Mouse (Mus musculus): ENCODE measurements at regions not wholly inside any gene's neighbourhood (a gene's known extent, or its start where the extent isn't known, plus 50 kb on each side); places are given as distances from the start of the nearest gene placed in this dataset.
A peak's percentile ranks its signal among the peaks of the same experiment; 100 is the strongest.

DNA sequence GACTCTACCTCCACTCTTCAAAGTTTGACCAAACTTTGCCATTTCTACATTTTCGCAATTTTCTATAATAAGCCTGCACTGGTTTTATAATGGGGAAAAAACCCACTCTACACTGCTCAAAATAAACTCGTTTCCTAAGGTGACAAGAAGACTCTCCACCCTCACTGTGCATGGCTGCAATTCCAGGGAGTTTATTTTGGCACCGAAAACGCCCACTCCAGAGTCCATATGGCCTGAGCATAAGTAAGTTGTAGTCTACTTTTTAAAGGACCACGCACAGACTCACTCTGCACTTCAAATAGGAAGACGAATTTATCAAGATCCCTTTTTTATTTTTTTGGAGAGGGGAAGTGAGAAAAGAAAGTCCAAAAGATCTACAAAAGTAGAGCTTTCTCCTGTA, 219.4 kb downstream of the Pdcd6ip start:
- DNase-seq (ENCODE audit: low read depth, low spot score), result no peak

DNA sequence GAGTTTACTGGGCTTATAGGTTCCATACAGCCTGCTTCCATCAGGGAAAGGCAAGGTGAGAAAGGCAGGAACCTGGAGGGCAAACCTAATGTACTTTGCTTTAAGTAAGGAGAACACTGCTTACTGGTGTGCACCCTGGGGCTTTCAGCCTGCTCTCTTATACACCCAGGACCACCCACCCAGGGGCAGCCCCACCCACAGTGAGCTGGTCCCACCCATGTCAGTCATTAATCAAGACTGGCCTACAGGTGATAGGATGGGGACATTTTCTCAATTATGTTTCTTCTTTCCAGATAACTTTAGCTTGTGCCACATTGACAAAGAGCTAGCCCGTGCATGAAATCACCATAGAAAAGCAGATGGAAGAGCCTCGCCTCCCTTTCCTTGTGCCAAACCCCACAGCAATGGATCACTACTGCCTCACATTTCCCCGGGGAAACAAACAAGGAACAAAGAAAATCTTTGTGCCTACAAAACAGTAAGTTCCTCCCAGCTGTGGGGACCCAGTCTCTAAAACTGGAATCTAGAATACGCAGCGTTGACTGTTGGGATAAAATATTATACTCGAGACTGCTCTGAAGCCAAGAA, 221.5 kb downstream of the Pdcd6ip start:
- DNase-seq (ENCODE audit: low read depth, low spot score), result no peak

DNA sequence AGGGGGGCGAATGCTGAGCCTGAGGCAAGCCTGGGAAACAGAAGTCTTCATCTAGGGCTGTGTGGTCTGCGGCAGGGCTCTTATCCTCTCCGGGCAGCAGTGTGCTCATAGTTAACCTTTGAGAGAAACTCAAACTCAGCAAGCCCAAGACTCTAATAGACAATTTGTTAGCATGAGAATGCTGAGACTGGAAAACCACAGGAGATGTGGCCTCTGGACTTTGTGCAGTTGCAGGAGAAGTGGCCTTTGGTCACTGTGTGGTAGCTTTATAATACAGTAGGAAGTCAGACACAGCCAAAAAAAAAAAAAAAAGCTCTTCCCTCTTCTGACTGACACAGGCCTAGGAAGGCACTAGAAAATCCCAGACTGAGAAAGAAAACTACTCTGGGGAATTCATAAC, 228.2 kb downstream of the Pdcd6ip start:
- DNase-seq (ENCODE audit: low read depth, low spot score), result no peak

DNA sequence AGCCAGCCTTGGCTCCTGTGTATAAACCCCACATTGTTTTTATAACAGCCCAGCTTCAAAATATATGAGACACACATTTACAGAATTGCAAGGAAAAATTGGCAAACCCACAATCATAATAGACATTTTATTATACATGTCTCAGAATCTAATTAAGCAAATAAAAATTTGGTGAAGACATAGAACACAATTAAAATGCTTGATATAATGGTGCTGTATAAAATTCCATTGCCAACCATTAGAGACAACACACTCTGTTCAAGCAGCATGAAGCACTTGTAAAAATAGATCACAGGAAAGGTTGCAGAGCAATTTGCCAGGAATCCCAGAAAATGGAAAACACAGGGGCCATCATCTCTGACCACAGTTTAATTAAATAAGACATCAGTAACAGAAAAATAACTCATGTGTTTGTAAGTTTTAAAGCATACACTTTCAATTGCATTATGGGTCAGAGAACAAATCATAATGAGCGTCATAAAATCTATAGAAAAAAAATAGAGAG, 229.2 kb downstream of the Pdcd6ip start:
- no peak for DNase-seq (ENCODE audit: low read depth, low spot score)

DNA sequence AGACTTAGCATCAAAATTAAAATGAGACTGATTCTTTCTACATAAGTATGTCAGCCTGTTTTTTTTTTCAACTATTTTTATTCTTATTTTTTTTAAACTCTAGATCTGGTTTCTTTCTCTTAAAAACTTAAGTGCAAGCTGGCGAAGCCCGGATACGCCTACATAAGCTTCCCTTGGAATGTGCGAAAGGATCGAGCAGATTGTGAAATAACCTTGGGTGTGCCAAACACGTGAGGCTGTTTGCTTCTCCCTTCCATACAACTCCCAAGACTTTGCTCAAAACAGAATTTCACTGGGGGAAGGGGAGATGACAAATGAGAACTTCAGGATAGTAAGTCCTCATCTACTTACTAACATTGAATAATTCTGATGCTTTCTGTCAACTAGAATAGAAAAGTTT, 236.3 kb downstream of the Pdcd6ip start:
- no peak for DNase-seq (ENCODE audit: low read depth, low spot score)

DNA sequence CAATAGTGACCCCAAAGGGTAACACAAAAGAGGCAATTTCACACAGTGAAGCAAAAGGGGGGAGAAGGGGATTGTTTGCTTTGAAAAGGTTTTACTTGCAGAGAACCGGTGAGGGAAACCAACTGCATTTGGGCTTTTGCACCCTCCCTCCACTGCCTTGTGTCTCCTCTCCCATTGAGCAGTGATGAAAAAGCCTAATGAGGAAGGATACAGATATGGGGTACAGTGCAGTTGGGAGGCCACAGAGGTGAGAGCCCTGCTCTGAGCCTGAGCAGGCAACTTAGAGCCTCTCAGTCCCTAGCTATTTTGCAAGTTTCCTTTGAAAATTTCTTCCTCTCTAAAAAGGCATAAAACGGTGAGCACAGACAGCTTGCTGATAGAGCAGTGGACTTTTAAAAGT, 245.2 kb downstream of the Pdcd6ip start:
- DNase-seq (ENCODE audit: low read depth, low spot score), result no peak

DNA sequence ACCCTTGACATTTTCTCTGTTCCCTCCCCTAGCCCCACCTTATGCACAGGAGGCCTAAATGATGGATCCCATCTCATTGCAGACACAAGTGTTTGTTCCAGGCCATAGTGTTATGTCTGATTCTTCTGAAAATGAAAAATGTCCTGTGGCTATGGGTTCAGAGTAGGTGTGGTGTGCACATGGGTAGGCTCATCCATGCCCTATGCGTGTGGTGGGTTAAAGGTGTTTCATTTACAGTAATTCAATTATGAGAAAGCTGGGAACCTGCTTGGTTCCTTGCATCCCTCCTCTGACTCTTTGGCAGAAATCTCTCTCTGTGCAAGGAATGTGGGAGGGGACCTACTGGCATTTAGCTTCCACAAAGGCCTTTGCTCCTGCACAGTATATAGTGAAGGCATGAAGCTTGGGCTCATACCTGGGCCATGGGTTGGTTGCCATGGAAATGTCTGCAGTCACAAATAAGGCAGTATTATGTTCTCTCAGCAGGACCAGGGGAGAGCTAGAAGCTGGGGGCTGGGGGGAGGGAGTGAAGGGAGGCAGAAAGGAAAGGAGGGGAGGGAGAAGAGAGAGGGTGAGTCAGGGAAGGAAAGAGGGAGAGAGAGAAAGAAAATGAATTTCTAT, 245.7 kb downstream of the Pdcd6ip start:
- DNase-seq (ENCODE audit: low read depth, low spot score), result no peak

DNA sequence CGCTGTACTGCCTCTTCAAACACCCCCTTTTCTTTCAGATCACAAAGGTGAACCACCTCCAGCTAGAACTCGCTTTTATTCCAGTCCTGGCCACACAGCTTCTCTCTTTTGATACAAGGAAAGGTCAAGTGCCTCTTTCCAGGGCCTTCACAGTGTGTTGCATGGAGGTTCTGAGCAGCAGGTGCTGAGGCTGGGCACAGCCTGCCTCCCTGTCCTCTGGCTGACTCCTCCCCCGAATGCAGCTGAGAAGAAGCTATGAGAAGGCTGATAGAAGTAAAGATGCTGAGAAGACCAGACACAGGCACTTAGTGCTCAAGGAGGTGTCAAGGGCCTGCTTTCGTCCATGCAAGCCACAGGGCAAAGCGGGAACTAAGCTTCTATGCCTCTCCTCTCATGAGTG, 248.2 kb downstream of the Pdcd6ip start:
- no peak for DNase-seq (ENCODE audit: low read depth, low spot score)

DNA sequence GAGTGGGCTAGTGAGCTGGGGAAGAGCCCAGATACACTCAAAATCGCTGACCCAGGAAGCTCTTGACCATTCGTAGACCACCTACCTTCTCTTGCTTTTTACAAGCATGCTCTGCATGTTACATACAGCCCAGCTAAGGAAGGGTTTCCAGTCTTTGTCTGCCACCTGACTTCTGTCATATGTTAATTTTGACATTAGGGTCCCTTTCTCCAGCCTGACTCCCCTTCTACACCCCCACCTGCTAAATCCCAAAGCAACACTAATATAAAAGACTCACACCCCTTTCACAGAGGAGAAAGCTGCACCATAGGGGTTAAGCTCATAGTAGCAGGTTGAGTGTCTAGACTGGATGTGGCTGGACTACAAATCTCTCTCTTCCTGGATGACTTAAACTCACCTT, 248.8 kb downstream of the Pdcd6ip start:
- DNase-seq (ENCODE audit: low read depth, low spot score), result no peak

DNA sequence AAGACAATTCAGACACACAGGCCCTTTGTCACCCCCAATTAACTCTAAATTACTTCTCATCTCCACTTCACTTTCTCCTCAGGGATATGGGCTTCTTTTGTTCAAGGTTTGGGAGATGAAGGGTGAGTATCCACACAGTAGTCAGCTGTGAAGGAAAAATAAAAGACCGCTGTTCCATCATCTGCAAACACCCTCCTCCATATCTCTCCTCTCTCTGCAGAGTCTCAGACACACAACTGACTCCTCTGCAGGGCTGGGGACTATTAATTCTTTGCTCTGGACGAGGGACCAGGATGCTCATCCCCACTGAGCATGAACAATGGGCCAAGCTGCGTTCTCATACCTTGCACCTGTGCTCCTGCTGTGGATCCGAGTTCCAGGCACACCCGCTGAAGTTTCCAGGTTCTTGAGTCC, 249.3 kb downstream of the Pdcd6ip start:
- no peak for DNase-seq (ENCODE audit: low read depth, low spot score)

DNA sequence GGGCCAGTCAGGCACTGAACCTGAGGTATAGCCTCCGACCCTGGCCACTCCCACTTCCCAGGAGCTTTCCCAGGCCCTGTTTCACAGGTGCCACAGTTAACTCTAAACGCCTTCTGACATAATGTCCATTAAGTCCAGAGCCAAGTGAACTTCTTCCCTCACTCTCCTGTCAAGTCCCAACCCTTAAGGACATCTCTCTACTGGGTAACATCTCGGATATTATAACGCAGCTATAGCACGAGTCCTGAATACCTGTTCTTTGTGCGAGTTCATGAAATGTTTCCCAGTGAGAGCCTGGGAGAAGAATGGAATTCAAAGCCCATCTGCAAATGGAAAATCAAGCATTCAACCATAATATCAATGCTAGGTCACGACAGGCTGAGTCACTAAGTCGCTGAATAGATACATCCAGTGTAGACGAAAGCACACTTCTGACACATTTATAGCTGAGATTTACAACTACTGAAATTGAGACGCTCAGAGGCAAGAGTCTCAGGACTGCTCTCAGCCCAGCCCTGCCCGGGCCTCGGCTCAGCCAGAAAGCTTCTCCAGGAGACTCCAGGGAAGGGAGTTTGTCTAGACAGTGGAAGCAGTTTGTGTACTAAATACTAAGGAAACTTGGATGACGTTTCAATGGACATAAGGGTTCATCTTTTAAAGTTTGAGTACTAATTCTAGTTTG, 250.7 kb downstream of the Pdcd6ip start:
- peak; percentile 7 for DNase-seq (ENCODE audit: low read depth, low spot score)

DNA sequence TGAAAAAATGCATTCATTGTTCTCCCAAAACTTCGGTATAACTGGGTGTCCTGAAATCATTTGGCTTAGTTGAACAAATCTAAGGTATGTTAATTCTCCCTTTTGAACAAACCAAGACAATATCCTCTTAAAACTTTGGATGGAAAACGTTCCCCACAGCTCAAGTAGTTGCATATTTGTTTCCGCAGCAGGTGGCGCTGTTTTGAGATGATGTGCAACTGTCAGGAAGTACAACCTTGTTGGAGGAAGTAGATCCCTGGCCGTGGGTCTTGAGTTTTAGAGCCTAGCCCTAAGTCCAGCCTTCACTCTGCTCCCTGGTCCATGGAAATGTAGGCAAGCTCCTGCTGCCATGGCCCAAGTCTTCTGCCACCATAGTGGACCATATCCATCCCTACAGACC, 252.5 kb downstream of the Pdcd6ip start:
- no peak for DNase-seq (ENCODE audit: low read depth, low spot score)

DNA sequence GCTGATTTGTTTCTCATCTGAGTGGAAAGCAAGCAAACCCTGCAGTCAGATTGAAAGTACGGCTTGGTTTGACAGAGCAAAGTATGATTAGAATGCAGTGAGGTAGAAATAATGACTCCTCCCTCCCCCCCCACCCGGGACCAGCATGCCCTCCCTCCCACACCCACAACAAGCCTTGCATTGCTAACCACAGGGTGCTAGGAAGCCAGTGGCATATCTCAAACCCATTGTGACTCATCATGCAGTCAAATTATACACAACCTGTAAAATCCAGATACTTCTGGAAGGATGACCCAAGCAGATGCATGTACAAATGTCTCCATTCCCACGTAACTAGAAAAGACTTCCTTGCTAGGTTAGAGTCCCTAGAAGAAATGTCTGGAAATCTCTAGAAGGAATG, 254.8 kb downstream of the Pdcd6ip start:
- no peak for DNase-seq (ENCODE audit: low read depth, low spot score)

DNA sequence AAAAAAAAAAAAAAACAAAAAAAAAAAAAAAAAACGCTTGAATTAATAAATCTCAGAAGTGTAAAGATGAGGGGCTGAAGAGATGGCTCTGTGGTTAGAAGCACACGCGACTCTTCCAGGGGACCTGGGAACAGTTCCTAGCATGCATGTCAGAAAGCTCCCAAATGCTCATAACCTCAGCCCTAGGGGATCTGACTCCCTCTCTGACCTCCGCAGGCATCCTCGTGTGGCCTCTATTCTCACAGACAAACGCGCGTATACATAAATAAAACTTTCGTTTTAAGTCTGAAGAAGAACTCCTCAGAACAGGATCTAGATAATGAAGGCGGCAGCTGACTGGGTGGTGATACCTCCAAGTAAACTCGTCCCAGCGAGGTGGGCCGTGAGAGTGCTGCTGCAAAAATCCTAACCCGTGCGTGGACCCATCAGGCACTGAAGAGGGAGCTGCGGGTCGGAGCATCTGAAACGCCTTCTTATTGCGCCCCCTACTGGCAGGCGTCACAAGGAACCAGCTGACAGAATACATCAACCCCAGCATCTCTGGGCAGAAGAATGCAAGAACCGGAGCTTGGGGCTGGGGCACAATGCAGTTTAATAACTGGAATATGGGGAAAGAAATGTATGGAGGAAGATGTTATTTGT, 266.2 kb downstream of the Pdcd6ip start:
- peak; percentile 74 for DNase-seq (ENCODE audit: low read depth, low spot score)

DNA sequence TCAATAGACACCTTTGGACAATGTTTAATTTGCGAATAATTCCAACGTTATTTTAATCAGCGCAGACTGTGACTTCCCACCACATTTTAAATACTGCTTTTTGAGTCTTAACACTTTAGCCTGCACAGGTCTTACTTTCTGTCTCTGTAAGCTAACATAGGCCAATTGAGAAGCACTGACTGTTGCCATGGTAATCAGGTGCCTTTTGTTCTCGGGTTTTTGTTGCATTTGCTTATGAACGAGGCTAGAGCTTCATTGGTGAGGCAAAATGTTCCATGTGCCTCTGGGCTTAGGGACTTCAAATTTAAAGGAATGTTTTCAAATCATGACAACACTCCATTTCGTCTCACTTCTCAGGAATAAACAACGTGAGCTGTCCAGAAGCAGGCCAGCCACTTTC, 269.7 kb downstream of the Pdcd6ip start:
- no peak for DNase-seq (ENCODE audit: low read depth, low spot score)

DNA sequence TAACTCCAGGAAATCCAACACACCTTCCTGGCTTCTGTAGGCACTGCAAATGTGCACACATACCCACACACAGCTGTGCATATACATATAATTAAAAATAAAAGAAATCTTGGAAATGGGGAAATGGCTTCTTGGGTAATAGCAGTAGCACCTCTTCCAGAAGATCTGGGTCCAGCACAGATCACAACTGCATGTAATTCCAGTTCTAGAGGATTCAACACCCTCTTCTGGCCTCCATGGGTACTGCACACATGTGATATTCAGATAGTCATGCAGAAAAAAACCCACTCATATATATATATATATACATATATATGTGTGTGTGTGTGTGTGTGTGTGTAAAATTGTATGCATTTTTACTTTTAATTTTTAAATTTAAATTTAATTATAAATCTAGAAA, 272.1 kb downstream of the Pdcd6ip start:
- DNase-seq (ENCODE audit: low read depth, low spot score), result no peak

DNA sequence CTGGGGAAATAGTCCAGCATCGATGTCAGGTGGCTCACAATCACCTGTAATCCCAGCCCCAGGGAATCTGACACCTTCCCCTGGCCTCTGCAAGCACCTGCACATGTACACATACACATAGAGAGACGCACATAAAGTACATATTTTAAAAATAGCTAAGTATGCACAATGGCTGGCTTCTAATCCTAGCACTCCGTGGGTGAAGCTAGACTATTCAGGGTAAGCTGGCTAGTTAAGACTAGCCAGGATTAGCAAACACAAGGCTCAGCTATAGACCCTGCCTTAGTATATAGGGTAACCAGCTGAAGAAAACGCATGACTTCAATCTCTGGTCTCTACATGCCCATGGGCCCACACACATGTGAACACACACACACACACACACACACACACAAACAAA, 274.6 kb downstream of the Pdcd6ip start:
- DNase-seq (ENCODE audit: low read depth, low spot score), result no peak

DNA sequence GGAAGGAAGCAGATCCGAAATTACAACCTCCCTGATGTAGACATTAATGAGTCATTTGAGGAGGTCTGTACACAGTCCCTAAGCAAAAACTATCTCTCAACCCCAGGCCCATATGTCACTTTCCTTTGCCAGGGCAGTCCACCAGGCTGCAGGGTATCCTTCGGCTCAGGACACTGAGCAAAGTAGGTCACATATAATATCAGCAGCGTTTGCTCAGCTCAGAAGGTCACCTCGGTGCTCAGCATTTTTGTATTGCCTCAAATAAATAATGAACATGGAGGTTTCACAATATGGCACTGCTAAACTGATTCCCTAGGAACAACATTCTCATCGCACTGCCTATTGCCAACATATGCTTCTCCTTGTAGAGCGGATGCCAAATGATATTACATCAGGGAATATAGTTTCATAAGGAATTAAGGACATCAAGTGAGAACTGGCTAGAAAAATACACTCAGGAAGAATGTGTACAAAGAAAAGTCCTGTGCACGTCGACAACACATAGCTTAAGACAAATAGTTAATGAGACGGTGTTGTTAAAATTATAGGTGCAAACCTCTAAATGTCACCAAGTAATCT, 275.4 kb downstream of the Pdcd6ip start:
- no peak for DNase-seq (ENCODE audit: low read depth, low spot score)

DNA sequence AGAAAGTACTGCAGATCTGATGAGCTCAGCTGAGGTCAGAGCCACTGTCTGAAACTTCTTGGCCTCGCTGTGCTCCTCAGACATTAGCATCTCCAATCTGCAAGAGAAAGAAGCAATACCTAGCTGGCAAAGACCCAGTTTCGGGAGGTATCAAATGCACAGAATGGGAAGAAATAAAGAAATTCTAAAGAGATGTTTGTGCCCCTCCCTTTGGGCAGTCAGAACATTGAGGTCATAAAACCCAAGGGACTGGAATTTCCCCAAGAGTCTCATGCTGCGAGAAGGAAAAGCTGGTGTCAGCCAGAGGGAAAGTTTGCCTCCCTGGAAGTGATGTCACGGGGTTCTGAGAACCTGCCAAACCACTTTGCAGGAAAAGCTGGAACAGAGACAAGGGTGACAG, 277.6 kb downstream of the Pdcd6ip start:
- DNase-seq (ENCODE audit: low read depth, low spot score), result no peak

DNA sequence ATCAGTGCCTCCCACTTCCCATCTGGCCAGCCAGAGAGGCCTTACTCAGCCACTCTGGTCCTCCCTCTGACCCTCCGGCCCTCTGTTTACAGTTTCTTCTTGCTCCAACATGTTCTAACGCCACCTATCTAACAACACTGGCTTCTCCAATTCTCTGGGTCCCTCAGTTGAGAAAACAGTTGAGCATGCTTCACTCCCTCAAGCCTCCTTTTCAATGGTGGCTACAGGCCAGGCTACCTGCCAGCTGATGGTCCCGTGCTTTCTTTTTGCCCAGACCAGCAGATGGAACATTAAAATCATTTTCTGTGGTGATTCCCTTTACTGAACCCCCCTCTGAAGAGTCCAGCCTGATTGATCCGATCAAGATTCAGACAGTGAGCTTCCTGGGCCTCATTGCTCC, 280.8 kb downstream of the Pdcd6ip start:
- DNase-seq (ENCODE audit: low read depth, low spot score), result no peak

DNA sequence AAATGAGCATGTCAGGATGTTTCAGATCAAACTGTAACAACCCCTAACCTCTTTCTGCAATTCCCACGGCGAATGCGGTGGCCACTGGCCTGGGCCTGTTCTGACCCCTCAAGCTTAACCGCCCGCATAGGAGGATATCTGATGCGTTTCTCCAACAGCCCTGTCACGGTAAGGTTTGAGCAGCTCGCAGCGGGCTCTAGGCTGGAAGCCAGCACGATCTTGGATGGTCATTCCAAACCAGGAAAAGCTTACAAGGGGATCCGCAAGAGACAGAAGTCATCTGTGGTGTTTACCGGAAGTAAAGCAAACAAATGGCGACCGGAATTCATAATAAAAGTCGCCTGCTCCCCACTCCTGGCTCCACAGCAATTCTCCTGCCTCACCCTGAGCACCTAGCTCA, 281.7 kb downstream of the Pdcd6ip start:
- DNase-seq (ENCODE audit: low read depth, low spot score), result no peak

DNA sequence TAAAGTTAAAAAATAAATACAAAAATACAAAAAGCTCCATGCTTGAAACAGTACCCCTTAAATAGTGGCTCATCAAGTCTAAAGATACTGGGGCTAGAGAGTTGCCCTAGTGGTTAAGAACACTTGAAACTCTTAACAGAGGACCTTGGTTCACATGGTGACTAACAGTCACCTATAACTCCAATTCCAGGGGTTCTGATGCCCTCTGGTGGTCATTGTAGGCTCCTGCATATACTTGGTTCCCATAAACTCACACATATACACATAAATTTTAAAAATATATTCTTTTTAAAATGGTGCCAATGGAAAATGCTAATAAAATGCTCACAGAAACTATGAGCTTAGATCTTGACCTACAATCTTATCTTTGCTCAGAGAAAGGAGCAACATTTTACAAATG, 286.4 kb downstream of the Pdcd6ip start:
- peak; percentile 2 for DNase-seq (ENCODE audit: low read depth, low spot score)
